ENCODE assay signal across 22 mouse cellular contexts in the genomic region with DNA sequence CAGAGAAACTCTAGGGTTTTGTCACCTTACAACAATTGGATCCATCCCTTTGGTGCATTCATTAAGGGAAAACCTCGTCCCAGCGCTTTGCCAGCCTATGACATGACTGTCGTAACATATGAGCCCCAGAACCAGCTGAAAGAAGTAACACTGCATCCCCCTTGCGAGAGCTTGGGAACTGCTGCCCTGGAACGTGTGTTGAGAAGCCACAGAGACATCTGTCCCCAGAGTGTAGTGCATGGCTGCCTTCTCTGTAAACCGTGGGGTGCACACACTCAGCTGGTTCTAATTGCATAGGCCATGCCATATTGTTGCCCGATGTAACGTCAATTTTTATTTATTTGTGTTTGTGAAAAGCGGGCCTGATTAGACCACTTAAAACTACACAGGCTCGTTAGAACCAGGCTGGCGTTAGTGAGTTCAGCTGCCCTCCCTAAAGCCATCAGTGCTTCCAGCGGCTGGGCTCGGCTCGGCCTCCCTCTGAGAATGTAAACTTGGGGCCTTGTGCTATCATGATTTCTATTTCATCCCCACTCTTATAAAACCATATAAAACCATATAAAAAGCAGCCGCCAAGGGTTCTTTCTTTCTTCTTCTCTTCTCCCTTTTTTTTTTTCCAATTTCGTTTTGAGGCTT. TPM values are rescaled to one million over a fixed set of nuclear protein-coding genes. Genes with fewer than 3 reads are reported as not detected.
DNase-seq lines count a peak whose midpoint lies in the region; ATAC-seq and TF ChIP-seq lines count a peak whose summit lies in the region.
"Had no signal": no experiment of that assay in that cellular context is flagged by ENCODE, and none has a peak within 500 bp of the region (broad histone marks: within the 10 kb centered on the region; RNA-seq: fewer than 3 reads in every experiment).

No protein-coding gene starts in this region.

- H3K9me3 ChIP-seq in forebrain, embryonic 14.5 days (replicated peaks; ENCODE audit: control insufficient read depth, low read length), result no peaks in the 10 kb centered on the region
- H3K9me3 ChIP-seq in forebrain, embryonic 10.5 days, result no peaks in the 10 kb centered on the region
- H3K9me3 ChIP-seq in lung, postnatal 0 days (ENCODE audit: low read length), result no peaks in the 10 kb centered on the region
- H3K9me3 ChIP-seq in embryonic facial prominence, embryonic 10.5 days, result no peaks in the 10 kb centered on the region
- H3K9me3 ChIP-seq in limb, embryonic 12.5 days, result no peaks in the 10 kb centered on the region
- H3K9me3 ChIP-seq: embryonic facial prominence, embryonic 12.5 days; liver, embryonic 13.5 days; midbrain, embryonic 10.5 days; neural tube, embryonic 12.5 days had no signal

- 37% methylated on average over 16 of the region's 16 CpGs for WGBS in forebrain, embryonic 14.5 days
- 57% methylated on average over 16 of the region's 16 CpGs for WGBS in forebrain, embryonic 10.5 days
- WGBS in lung, postnatal 0 days, result 57% methylated on average over 16 of the region's 16 CpGs
- WGBS in embryonic facial prominence, embryonic 10.5 days, result 47% methylated on average over 16 of the region's 16 CpGs
- WGBS in limb, embryonic 12.5 days, result 23% methylated on average over 16 of the region's 16 CpGs

- no peaks in the 10 kb centered on the region for H3K27me3 ChIP-seq in forebrain, embryonic 14.5 days (replicated peaks; ENCODE audit: control insufficient read depth, insufficient read depth, low read length)
- no peaks in the 10 kb centered on the region for H3K27me3 ChIP-seq in forebrain, embryonic 10.5 days (ENCODE audit: poor library complexity, severe bottlenecking)
- no peaks in the 10 kb centered on the region for H3K27me3 ChIP-seq in lung, postnatal 0 days (replicated peaks; ENCODE audit: insufficient read depth, low read length)
- no peaks in the 10 kb centered on the region for H3K27me3 ChIP-seq in embryonic facial prominence, embryonic 10.5 days (replicated peaks; ENCODE audit: low read depth, poor library complexity, severe bottlenecking)
- peaks cover 4% of the 10 kb centered on the region; the same call in 1 of the 2 replicates for H3K27me3 ChIP-seq in limb, embryonic 12.5 days
- H3K27me3 ChIP-seq: embryonic facial prominence, embryonic 12.5 days; liver, embryonic 13.5 days; neural tube, embryonic 12.5 days had no signal

- no peak overlapping the region for H3K27ac ChIP-seq in forebrain, embryonic 14.5 days (ENCODE audit: low read depth, low read length)
- no peak overlapping the region for H3K27ac ChIP-seq in forebrain, embryonic 10.5 days
- no peak overlapping the region for H3K27ac ChIP-seq in lung, postnatal 0 days (ENCODE audit: low read length)
- H3K27ac ChIP-seq in embryonic facial prominence, embryonic 10.5 days (replicated peaks), result no peak overlapping the region
- H3K27ac ChIP-seq in limb, embryonic 12.5 days, result no peak overlapping the region
- H3K27ac ChIP-seq: liver, embryonic 13.5 days; macrophage; midbrain, embryonic 10.5 days; neural tube, embryonic 12.5 days had no signal

- ATAC-seq in forebrain, embryonic 14.5 days, result no peak
- ATAC-seq in lung, postnatal 0 days, result no peak
- ATAC-seq in limb, embryonic 12.5 days (ENCODE audit: insufficient number of reproducible peaks, insufficient read depth, low FRiP score, low TSS enrichment, low read depth), result no peak
- ATAC-seq: activated CD4-positive, CD25-positive, alpha-beta regulatory T cell, adult 4 months; CD4-positive, CD25-positive, alpha-beta regulatory T cell, adult 4 months; hindbrain, embryonic 16.5 days; intestine, postnatal 0 days had no signal

- no peak for TF ChIP-seq CTCF in lung, postnatal 0 days (IDR thresholded peaks at IDR 0.05)

- peak; percentile 25 for DNase-seq in forebrain, embryonic 14.5 days (ENCODE audit: low spot score)
- no peak for DNase-seq in forebrain, embryonic 10.5 days (ENCODE audit: extremely low spot score, low spot score)
- peak; percentile 10 for DNase-seq in lung, postnatal 0 days (ENCODE audit: low spot score)
- no peak for DNase-seq in lung, postnatal 14 days
- peak; percentile 24 for DNase-seq in embryonic facial prominence, embryonic 10.5 days (ENCODE audit: low spot score)
- no peak for DNase-seq in layer of hippocampus, postnatal 14 days (ENCODE audit: low spot score in 2 of 2)
- no peak for DNase-seq in spleen, postnatal 14 days (ENCODE audit: low spot score in 2 of 2)
- DNase-seq: adrenal gland, postnatal 10 days; cerebellum, postnatal 14 days; gastrocnemius, postnatal 14 days; layer of hippocampus, postnatal 36 days; liver, embryonic 13.5 days had no signal

- no peaks in the 10 kb centered on the region for H3K4me1 ChIP-seq in forebrain, embryonic 14.5 days (ENCODE audit: control insufficient read depth, insufficient read depth, low read length)
- peaks cover 17% of the 10 kb centered on the region for H3K4me1 ChIP-seq in forebrain, embryonic 10.5 days
- peaks cover 4% of the 10 kb centered on the region; the same call in 1 of the 2 replicates for H3K4me1 ChIP-seq in lung, postnatal 0 days (ENCODE audit: insufficient read depth, low read depth, low read length)
- H3K4me1 ChIP-seq in embryonic facial prominence, embryonic 10.5 days, result peaks cover 34% of the 10 kb centered on the region
- peaks cover 21% of the 10 kb centered on the region for H3K4me1 ChIP-seq in limb, embryonic 12.5 days (replicated peaks)
- H3K4me1 ChIP-seq: liver, embryonic 13.5 days had no signal

- H3K9ac ChIP-seq in forebrain, embryonic 14.5 days (ENCODE audit: low read length), result no peak overlapping the region
- no peak overlapping the region for H3K9ac ChIP-seq in lung, postnatal 0 days (replicated peaks; ENCODE audit: low read depth)
- H3K9ac ChIP-seq in limb, embryonic 12.5 days (replicated peaks), result no peak overlapping the region
- H3K9ac ChIP-seq: embryonic facial prominence, embryonic 12.5 days; liver, embryonic 13.5 days; neural tube, embryonic 12.5 days had no signal

- H3K36me3 ChIP-seq in forebrain, embryonic 14.5 days (ENCODE audit: control insufficient read depth, insufficient read depth, low read length), result no peaks in the 10 kb centered on the region
- no peaks in the 10 kb centered on the region for H3K36me3 ChIP-seq in forebrain, embryonic 10.5 days (replicated peaks)
- no peaks in the 10 kb centered on the region for H3K36me3 ChIP-seq in lung, postnatal 0 days (ENCODE audit: insufficient read depth, low read length)
- no peaks in the 10 kb centered on the region for H3K36me3 ChIP-seq in embryonic facial prominence, embryonic 10.5 days (replicated peaks)
- H3K36me3 ChIP-seq in limb, embryonic 12.5 days, result no peaks in the 10 kb centered on the region
- H3K36me3 ChIP-seq: embryonic facial prominence, embryonic 12.5 days; liver, embryonic 13.5 days; midbrain, embryonic 10.5 days; neural tube, embryonic 12.5 days had no signal

- TF ChIP-seq EP300 in lung, postnatal 0 days (IDR thresholded peaks at IDR 0.05), result no peak

- no peak overlapping the region for H3K4me3 ChIP-seq in forebrain, embryonic 14.5 days (ENCODE audit: low read depth, low read length)
- no peak overlapping the region for H3K4me3 ChIP-seq in forebrain, embryonic 10.5 days
- H3K4me3 ChIP-seq in lung, postnatal 0 days (ENCODE audit: low read depth, low read length), result no peak overlapping the region
- no peak overlapping the region for H3K4me3 ChIP-seq in embryonic facial prominence, embryonic 10.5 days
- no peak overlapping the region for H3K4me3 ChIP-seq in limb, embryonic 12.5 days (replicated peaks)
- H3K4me3 ChIP-seq: embryonic facial prominence, embryonic 12.5 days; liver, embryonic 13.5 days; midbrain, embryonic 10.5 days; neural tube, embryonic 12.5 days had no signal

- H3K4me2 ChIP-seq in forebrain, embryonic 14.5 days (ENCODE audit: low read length), result no peak overlapping the region
- no peak overlapping the region for H3K4me2 ChIP-seq in lung, postnatal 0 days (replicated peaks; ENCODE audit: low read depth, low read length)
- 0 out of 2 replicates have a peak overlapping the region, but pooled peaks have one; percentile 23 for H3K4me2 ChIP-seq in limb, embryonic 12.5 days
- H3K4me2 ChIP-seq: embryonic facial prominence, embryonic 12.5 days; liver, embryonic 13.5 days; neural tube, embryonic 12.5 days had no signal

RNA-seq across cellular contexts. Expression of a gene that starts 59.6 kb away (rescaled TPM):
- polyA plus RNA-seq in forebrain, embryonic 14.5 days (2014; fragmentation: Nextera tagmentation; extraction: Ambion mirVana), result 0.84 and 1.1 TPM in 2 replicates
- 7.0 and 7.1 TPM in 2 replicates for polyA plus RNA-seq in forebrain, embryonic 10.5 days (2016; fragmentation: Nextera tagmentation; extraction: Ambion mirVana)
- polyA plus RNA-seq in lung, postnatal 0 days (2015; fragmentation: Nextera tagmentation; extraction: Ambion mirVana), result 5.5 and 6.2 TPM in 2 replicates
- 11.4 and 12.0 TPM in 2 replicates for polyA plus RNA-seq in embryonic facial prominence, embryonic 10.5 days (2016; fragmentation: Nextera tagmentation; extraction: Ambion mirVana)
- polyA plus RNA-seq in limb, embryonic 12.5 days (2016; fragmentation: Nextera tagmentation; extraction: Ambion mirVana), result 11.2 and 11.5 TPM in 2 replicates
- total RNA-seq in layer of hippocampus, postnatal 14 days (2021), result 1 to 10 TPM; 2.6 to 2.9 TPM
- total RNA-seq: monocyte, adult 5-6 weeks had no signal
- polyA plus RNA-seq: activated CD4-positive, CD25-positive, alpha-beta regulatory T cell, adult 4 months; CD4-positive, CD25-positive, alpha-beta regulatory T cell, adult 4 months; macrophage had no signal

Comparison
In these comparisons a context has a peak if more than half of its experiments do, and no peak if none do; other contexts are left out.
1. DNase-seq: peak in forebrain, embryonic 14.5 days (single experiment), lung, postnatal 0 days (single experiment) and embryonic facial prominence, embryonic 10.5 days (single experiment); none in forebrain, embryonic 10.5 days (single experiment), lung, postnatal 14 days (single experiment), layer of hippocampus, postnatal 14 days (0 of 2) and spleen, postnatal 14 days (0 of 2).